Mouse (Mus musculus) neural tube, embryonic 11.5 days (tissue): ENCODE results near the gene Cym. TPM values are rescaled to one million over a fixed set of nuclear protein-coding genes. Genes with fewer than 3 reads are reported as not detected.
A peak's percentile ranks its signal among the peaks of the same experiment; 100 is the strongest.

Experiments
- ATAC-seq: fragments of 200-750 bp; cut with Nextera tagmentation; 2 replicates; pipeline ENCODE4 v1.8.0; 2017; ENCODE audit warnings: moderate number of reproducible peaks, mild to moderate bottlenecking, moderate TSS enrichment, moderate library complexity; ENCODE audit not compliant: insufficient read depth, low FRiP score, low TSS enrichment
- DNase-seq: peaks from one replicate; pipeline ENCODE4 v3.0.0-alpha.2; 2015; ENCODE audit warnings: low spot score
- H3K27ac ChIP-seq: fragments of 300-500 bp; sonication (generic); 2 replicates; pipeline ENCODE4 v1.5.1; 2014; ENCODE audit warnings: low read depth, mild to moderate bottlenecking, low read length
- H3K27me3 ChIP-seq: fragments of 300-500 bp; sonication (generic); 2 replicates; pipeline ENCODE4 v1.6.1; 2014; ENCODE audit warnings: mild to moderate bottlenecking, low read length, mixed read lengths; ENCODE audit not compliant: control insufficient read depth, insufficient read depth
- H3K36me3 ChIP-seq: fragments of 300-500 bp; sonication (generic); 2 replicates; pipeline ENCODE4 v1.6.1; 2014; ENCODE audit warnings: mild to moderate bottlenecking, low read length, moderate library complexity, mixed read lengths; ENCODE audit not compliant: control insufficient read depth, insufficient read depth
- H3K4me1 ChIP-seq: fragments of 300-500 bp; sonication (generic); 2 replicates; pipeline ENCODE4 v1.6.1; 2014; ENCODE audit warnings: low read length, mixed read lengths; ENCODE audit not compliant: control insufficient read depth, insufficient read depth
- H3K4me2 ChIP-seq: fragments of 300-500 bp; sonication (generic); 2 replicates; pipeline ENCODE4 v1.6.1; 2014; ENCODE audit warnings: low read depth, mild to moderate bottlenecking, moderate library complexity
- H3K4me3 ChIP-seq: fragments of 300-500 bp; sonication (generic); 2 replicates; pipeline ENCODE4 v1.5.1; 2014; ENCODE audit warnings: low read depth, low read length
- H3K9ac ChIP-seq: fragments of 300-500 bp; sonication (generic); 2 replicates; pipeline ENCODE4 v1.6.1; 2014; ENCODE audit warnings: mild to moderate bottlenecking, low read length
- H3K9me3 ChIP-seq: fragments of 300-500 bp; sonication (generic); 2 replicates; pipeline ENCODE4 v1.6.1; 2016; ENCODE audit warnings: low read length; ENCODE audit not compliant: control insufficient read depth
- WGBS: fragments of 180-500 bp; shearing (Covaris S2); extraction: QIAGEN DNeasy Blood & Tissue Kit; methylation state at CpG from one replicate; pipeline ENCODE4 v1.1.7; 2014; 5-methylcytosine and 5-hydroxymethylcytosine counted together
- polyA plus RNA-seq: library from polyadenylated mRNA; unstranded; fragments of >200 nt; fragmentation: Nextera tagmentation; extraction: Ambion mirVana; gene quantifications from 2 replicates; pipeline ENCODE4 v1.2.1, GENCODE M21; 2014

The Cym gene
- polyA plus RNA-seq, 1 experiment from 2014 or later: not detected

DNA sequence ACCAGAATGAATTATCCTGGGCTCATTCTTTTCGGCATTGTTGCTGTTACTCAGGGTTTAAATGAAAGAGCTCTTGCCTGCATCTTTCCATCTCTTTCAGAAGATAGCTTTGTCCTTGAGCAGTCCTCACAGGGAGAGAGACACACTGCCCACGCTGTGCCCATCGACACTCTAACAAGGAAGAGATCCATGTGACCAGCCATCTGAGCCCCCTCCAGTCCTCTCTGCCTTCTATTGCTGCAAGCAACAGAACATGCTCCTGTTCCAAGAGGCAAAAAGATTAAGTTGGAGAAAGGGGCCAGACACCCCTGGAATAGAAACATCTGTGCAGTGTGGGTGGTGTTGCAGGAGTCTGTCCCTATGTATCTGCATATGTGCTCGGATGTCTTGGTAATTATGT is 34.5 kb downstream of the Cym start:
- H3K27me3 ChIP-seq: no peaks in the 10 kb centered on the region
- no peak overlapping the region for H3K9ac ChIP-seq
- no peaks in the 10 kb centered on the region for H3K4me1 ChIP-seq
- no peaks in the 10 kb centered on the region for H3K36me3 ChIP-seq
- no peak overlapping the region for H3K27ac ChIP-seq
- ATAC-seq: no peak
- no peaks in the 10 kb centered on the region for H3K9me3 ChIP-seq
- DNase-seq: no peak
- WGBS: 88% methylated on average over 4 of the region's 4 CpGs
- no peak overlapping the region for H3K4me2 ChIP-seq
- H3K4me3 ChIP-seq: no peak overlapping the region

- no peak for DNase-seq
- Histone ChIP-seq H3K4me2 (no peak overlapping the region), H3K36me3 (no peaks in the 10 kb centered on the region), H3K9me3 (no peaks in the 10 kb centered on the region), H3K4me1 (no peaks in the 10 kb centered on the region), H3K27ac (no peak overlapping the region), H3K4me3 (no peak overlapping the region), H3K9ac (no peak overlapping the region), H3K27me3 (no peaks in the 10 kb centered on the region)
- 77% methylated on average over 3 of the region's 3 CpGs for WGBS
- no peak for ATAC-seq
These were observed 35.9 kb downstream of the Cym start for GRCm38 (mm10) chr3:107185597-107185996.

DNA sequence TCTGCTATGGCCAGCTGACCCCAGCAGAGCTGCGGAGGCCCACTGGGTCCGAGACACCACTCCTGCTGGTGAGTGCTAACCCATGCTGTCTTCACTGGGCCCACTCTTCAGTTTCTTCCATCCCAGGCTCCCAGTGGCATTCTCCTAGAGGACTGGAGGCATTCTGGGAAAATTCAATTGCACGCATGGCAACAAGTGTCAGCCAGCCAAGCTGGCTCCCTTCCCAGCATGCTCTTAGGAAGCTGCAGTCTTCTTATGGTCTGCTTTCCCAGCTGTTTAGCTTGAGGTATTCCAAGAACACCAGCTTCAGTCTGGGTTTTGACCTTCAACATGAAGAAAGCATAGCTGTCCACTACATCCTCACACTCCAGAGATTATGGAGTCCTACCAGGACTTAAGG is 38.4 kb downstream of the Cym start:
- Histone ChIP-seq H3K4me2 (no peak overlapping the region), H3K9me3 (no peaks in the 10 kb centered on the region), H3K27ac (no peak overlapping the region), H3K4me1 (no peaks in the 10 kb centered on the region), H3K4me3 (no peak overlapping the region), H3K27me3 (no peaks in the 10 kb centered on the region), H3K9ac (no peak overlapping the region), H3K36me3 (no peaks in the 10 kb centered on the region)
- DNase-seq (no peak), ATAC-seq (no peak)
- WGBS: 91% methylated on average over 3 of the region's 3 CpGs

DNA sequence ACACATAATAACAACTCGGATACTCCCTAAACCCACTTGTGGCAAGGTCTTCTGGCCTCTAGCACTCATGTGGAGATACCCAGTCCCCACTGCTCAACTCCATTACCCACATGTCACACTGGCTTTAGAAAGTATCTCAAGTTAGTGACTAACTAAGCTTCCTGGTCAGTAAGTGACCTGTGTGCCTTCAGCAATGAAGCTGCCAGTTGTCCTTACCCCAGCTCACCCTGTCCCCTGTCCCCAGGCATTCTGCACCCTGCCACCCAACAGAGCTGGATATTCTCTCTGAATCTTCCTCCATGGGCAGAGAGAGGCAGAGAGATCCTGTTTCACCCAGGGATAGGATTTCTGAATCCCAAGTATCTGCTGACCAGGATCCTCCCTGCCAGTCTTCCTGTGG is 38.8 kb downstream of the Cym start, which contains the start of gene Kcna10:
TSS of gene Kcna10 (plus strand) at position 301 of the 400 bp plus-strand sequence.
- Histone ChIP-seq H3K9me3 (no peaks in the 10 kb centered on the region), H3K27me3 (no peaks in the 10 kb centered on the region), H3K27ac (no peak within 1 kb of the TSS), H3K9ac (no peak within 1 kb of the TSS), H3K4me1 (no peaks in the 10 kb centered on the region), H3K36me3 (no peaks in the 10 kb centered on the region), H3K4me2 (no peak within 1 kb of the TSS), H3K4me3 (no peak within 1 kb of the TSS)
- no peak for ATAC-seq
- DNase-seq: no peak
- WGBS: 83% methylated on average over 1 of the region's 1 CpGs

GRCm38 (mm10) chr3:107180860-107181259 is 40.7 kb downstream of the Cym start:
- WGBS: 74% methylated on average over 2 of the region's 2 CpGs
- no peak overlapping the region for H3K27ac ChIP-seq
- H3K4me2 ChIP-seq: no peak overlapping the region
- no peak overlapping the region for H3K9ac ChIP-seq
- no peak overlapping the region for H3K4me3 ChIP-seq
- no peak for ATAC-seq
- H3K27me3 ChIP-seq: no peaks in the 10 kb centered on the region
- H3K9me3 ChIP-seq: no peaks in the 10 kb centered on the region
- DNase-seq: no peak
- no peaks in the 10 kb centered on the region; the same call in 1 of the 2 replicates for H3K4me1 ChIP-seq
- H3K36me3 ChIP-seq: no peaks in the 10 kb centered on the region

GRCm38 (mm10) chr3:107176501-107176900 is 45.0 kb downstream of the Cym start:
- H3K27me3 ChIP-seq: no peaks in the 10 kb centered on the region
- H3K4me3 ChIP-seq: no peak overlapping the region
- H3K4me2 ChIP-seq: no peak overlapping the region
- ATAC-seq (peak; percentile 94), DNase-seq (peak; percentile 48)
- WGBS: 34% methylated on average over 9 of the region's 9 CpGs
- H3K4me1 ChIP-seq: no peaks in the 10 kb centered on the region; the same call in 1 of the 2 replicates
- no peaks in the 10 kb centered on the region for H3K36me3 ChIP-seq
- no peak overlapping the region for H3K27ac ChIP-seq
- H3K9ac ChIP-seq: no peak overlapping the region
- no peaks in the 10 kb centered on the region for H3K9me3 ChIP-seq

- Histone ChIP-seq H3K27ac (no peak overlapping the region), H3K27me3 (no peaks in the 10 kb centered on the region), H3K4me1 (no peaks in the 10 kb centered on the region; the same call in 1 of the 2 replicates), H3K4me2 (no peak overlapping the region), H3K36me3 (no peaks in the 10 kb centered on the region), H3K9me3 (no peaks in the 10 kb centered on the region), H3K9ac (no peak overlapping the region), H3K4me3 (no peak overlapping the region)
- ATAC-seq (no peak), DNase-seq (no peak)
- WGBS: 85% methylated on average over 4 of the region's 4 CpGs
These were observed 46.0 kb downstream of the Cym start for GRCm38 (mm10) chr3:107175486-107175885.

- Histone ChIP-seq H3K36me3 (no peaks in the 10 kb centered on the region), H3K9ac (no peak overlapping the region), H3K4me1 (no peaks in the 10 kb centered on the region; the same call in 1 of the 2 replicates), H3K27ac (no peak overlapping the region), H3K4me2 (no peak overlapping the region), H3K4me3 (no peak overlapping the region), H3K27me3 (no peaks in the 10 kb centered on the region), H3K9me3 (no peaks in the 10 kb centered on the region)
- WGBS: 92% methylated on average over 1 of the region's 1 CpGs
- DNase-seq: no peak
- ATAC-seq: no peak
These were observed 49.0 kb downstream of the Cym start for GRCm38 (mm10) chr3:107172556-107172955.

DNA sequence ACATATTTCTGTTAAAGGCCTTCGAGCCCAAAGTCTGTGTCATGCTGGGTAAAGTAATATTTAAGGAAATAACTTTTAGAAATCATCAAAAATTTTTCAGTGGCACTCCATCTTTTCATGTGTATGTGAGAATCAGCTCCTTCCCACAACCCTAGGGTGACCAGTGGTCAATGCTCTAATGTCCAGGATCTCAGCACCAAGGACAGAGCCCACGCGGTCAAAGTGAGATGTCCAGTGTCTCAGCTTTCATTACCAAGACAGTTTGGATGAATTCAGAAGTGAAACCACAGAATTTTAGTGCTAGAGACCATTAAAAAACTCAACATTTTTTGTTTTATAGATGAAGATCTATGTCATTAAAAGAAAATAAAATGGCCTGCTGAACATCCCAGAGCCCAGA is 49.6 kb downstream of the Cym start:
- H3K4me1 ChIP-seq: no peaks in the 10 kb centered on the region; the same call in 1 of the 2 replicates
- H3K4me2 ChIP-seq: no peak overlapping the region
- no peak for DNase-seq
- WGBS: 84% methylated on average over 3 of the region's 3 CpGs
- H3K9me3 ChIP-seq: no peaks in the 10 kb centered on the region
- no peak overlapping the region for H3K4me3 ChIP-seq
- ATAC-seq: no peak
- H3K27me3 ChIP-seq: no peaks in the 10 kb centered on the region
- H3K9ac ChIP-seq: no peak overlapping the region
- H3K27ac ChIP-seq: no peak overlapping the region
- H3K36me3 ChIP-seq: no peaks in the 10 kb centered on the region
